Mouse (Mus musculus): ENCODE data around the gene Fus. TPM values are rescaled to one million over a fixed set of nuclear protein-coding genes. Genes with fewer than 3 reads are reported as not detected.

Gene Fus
- polyA plus RNA-seq, 1 experiment = 187 TPM

- DNase-seq (ENCODE audit: low read depth, low spot score) = peak; percentile 84
- 28% methylated on average over 5 of the region's 5 CpGs for WGBS
Measured at GRCm38 (mm10) chr7:128032290-128032988, 65.2 kb downstream of the Fus start.

DNA sequence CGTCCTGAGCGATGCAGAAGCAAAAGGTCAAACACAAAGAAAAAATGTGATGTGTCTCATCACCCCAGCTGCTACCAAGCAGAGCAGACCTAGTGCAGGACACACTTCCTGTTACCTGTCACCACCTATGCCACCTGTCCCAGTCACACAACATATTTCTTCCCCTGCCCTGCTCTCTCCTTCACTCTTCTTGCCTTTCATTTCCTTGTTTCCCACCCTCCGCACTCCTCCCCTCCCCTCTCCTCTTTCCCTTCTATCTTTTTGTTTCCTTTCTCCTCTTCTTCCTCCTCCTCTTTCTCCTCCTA is 65.7 kb downstream of the Fus start:
- DNase-seq (ENCODE audit: low read depth, low spot score) = no peak
- WGBS = 31% methylated on average over 3 of the region's 3 CpGs

DNA sequence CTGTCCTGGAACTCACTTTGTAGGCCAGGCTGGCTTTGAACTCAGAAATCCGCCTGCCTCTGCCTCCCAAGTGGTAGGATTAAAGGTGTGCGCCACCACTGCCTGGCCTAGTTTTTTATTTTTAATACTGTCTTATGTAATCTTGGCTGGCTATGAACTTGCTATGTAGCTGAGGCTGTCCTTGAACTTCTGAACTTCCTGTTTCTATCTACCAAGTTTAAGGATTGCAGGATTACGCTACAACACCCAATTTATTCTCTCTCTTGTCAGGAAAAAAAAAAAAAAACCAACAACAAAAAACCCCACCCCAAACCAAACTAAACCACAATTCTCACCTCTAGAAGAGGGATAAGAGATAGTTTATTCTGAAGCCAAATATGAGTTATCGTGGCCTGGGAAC is 66.4 kb downstream of the Fus start:
- WGBS = 55% methylated on average over 4 of the region's 4 CpGs
- DNase-seq (ENCODE audit: low read depth, low spot score) = no peak

Other genes with a start within 250 kb of the Fus start
- gene Ctf2, start 235.3 kb upstream of the Fus start, polyA plus RNA-seq (2012; rRNA removed) = not detected in 2 replicates
- gene Fbxl19, start 222.9 kb upstream of the Fus start, polyA plus RNA-seq (2012; rRNA removed) = 28.6 and 34.4 TPM in 2 replicates
- 15.7 and 20.5 TPM in 2 replicates for gene Orai3, start 197.6 kb upstream of the Fus start, polyA plus RNA-seq (2012; rRNA removed)
- 6.7 and 6.8 TPM in 2 replicates for gene Setd1a, start 190.8 kb upstream of the Fus start, polyA plus RNA-seq (2012; rRNA removed)
- gene Gm49388, start 181.8 kb upstream of the Fus start, polyA plus RNA-seq (2012; rRNA removed) = not detected in 2 replicates
- 55.9 and 69.1 TPM in 2 replicates for gene Hsd3b7, start 166.9 kb upstream of the Fus start, polyA plus RNA-seq (2012; rRNA removed)
- gene Stx4a, start 143.2 kb upstream of the Fus start, polyA plus RNA-seq (2012; rRNA removed) = 64.0 and 81.2 TPM in 2 replicates
- gene Stx1b, start 142.9 kb upstream of the Fus start, polyA plus RNA-seq (2012; rRNA removed) = 1.7 and 3.1 TPM in 2 replicates
- gene Zfp646, start 91.2 kb upstream of the Fus start, polyA plus RNA-seq (2012; rRNA removed) = 12.8 and 19.5 TPM in 2 replicates
- gene Zfp668, start 90.6 kb upstream of the Fus start, polyA plus RNA-seq (2012; rRNA removed) = 5.4 and 5.9 TPM in 2 replicates
- gene Prss53, start 76.5 kb upstream of the Fus start, polyA plus RNA-seq (2012; rRNA removed) = 0.80 and 1.1 TPM in 2 replicates
- not detected in 2 replicates for gene Gm21974, start 72.0 kb upstream of the Fus start, polyA plus RNA-seq (2012; rRNA removed)
- gene Vkorc1, start 71.8 kb upstream of the Fus start, polyA plus RNA-seq (2012; rRNA removed) = 69.3 and 83.9 TPM in 2 replicates
- 82.2 and 87.5 TPM in 2 replicates for gene Bckdk, start 63.4 kb upstream of the Fus start, polyA plus RNA-seq (2012; rRNA removed)
- 14.2 and 14.8 TPM in 2 replicates for gene Kat8, start 54.9 kb upstream of the Fus start, polyA plus RNA-seq (2012; rRNA removed)
- gene Prss8, start 37.4 kb upstream of the Fus start, polyA plus RNA-seq (2012; rRNA removed) = 33.4 and 34.9 TPM in 2 replicates
- gene Prss36, start 20.7 kb upstream of the Fus start, polyA plus RNA-seq (2012; rRNA removed) = 3.2 and 4.4 TPM in 2 replicates
- gene Pycard, start 26.4 kb downstream of the Fus start, polyA plus RNA-seq (2012; rRNA removed) = 928 and 1,122 TPM in 2 replicates
- 6.8 and 9.8 TPM in 2 replicates for gene Trim72, start 36.5 kb downstream of the Fus start, polyA plus RNA-seq (2012; rRNA removed)
- gene Itgam, start 95.2 kb downstream of the Fus start, polyA plus RNA-seq (2012; rRNA removed) = 10.1 and 14.0 TPM in 2 replicates
- 0.02 and 0.04 TPM in 2 replicates for gene Gm49368, start 95.2 kb downstream of the Fus start, polyA plus RNA-seq (2012; rRNA removed)
- gene Itgax, start 162.1 kb downstream of the Fus start, polyA plus RNA-seq (2012; rRNA removed) = 6.7 and 13.6 TPM in 2 replicates
- 1.1 and 1.5 TPM in 2 replicates for gene Itgad, start 186.9 kb downstream of the Fus start, polyA plus RNA-seq (2012; rRNA removed)
- gene Cox6a2, start 238.9 kb downstream of the Fus start, polyA plus RNA-seq (2012; rRNA removed) = 1.0 and 1.6 TPM in 2 replicates